Mouse (Mus musculus): ENCODE measurements around the gene Spaca3.

Gene Spaca3

GRCm38 (mm10) chr11:80872509-80873474 lies 14.6 kb downstream of the Spaca3 start:
- DNase-seq: peak; percentile 49

GRCm38 (mm10) chr11:80877131-80877651 lies 19.0 kb downstream of the Spaca3 start:
- peak; percentile 90 for DNase-seq

DNA sequence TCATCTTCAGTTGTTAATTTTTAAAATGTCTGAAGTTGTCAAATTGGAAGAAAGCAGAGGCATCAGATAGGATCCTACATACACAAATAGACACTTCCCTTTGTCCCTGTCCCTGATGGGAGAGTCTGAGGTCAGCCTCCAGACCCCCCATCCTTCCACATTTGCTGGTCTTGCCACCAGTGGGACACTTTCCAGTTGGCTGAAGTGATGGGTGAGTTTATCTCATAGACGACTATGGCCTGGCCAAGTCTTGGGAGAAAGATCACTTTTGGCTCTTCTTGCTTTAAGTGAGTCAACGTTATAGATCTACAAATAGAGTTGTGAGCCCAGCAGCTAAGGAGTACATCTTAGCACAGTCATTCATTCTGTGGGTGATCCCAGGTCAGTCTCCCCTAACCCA lies 19.9 kb downstream of the Spaca3 start:
- no peak for DNase-seq

DNA sequence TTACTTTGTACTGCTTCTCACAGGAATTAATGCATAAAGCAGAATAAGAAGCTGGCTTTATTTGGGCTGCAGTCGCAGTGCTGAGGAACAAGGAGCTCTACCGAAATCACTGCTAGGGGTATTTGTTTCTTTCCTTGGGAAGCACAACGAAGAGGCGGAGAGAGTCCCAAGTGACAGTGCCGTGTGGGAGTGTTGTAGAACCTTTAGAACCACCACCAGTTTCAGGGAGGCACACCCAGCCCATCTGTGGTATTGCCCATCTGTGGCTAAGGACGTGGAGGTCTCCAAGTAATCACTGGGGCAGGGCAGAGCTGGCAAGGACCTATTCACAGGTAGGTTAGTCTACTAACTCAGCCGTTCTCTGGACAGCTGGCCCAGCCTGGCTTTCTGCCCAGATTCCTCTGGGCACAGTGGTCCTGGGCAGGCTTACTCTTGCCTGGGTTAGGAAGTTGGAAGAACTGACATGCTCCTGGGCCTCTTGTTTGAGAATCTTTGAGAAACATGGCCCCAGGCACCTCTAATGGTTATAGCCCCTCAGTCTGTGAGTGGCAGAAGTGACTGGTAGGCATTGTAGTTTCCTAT lies 24.2 kb downstream of the Spaca3 start:
- DNase-seq: no peak

DNA sequence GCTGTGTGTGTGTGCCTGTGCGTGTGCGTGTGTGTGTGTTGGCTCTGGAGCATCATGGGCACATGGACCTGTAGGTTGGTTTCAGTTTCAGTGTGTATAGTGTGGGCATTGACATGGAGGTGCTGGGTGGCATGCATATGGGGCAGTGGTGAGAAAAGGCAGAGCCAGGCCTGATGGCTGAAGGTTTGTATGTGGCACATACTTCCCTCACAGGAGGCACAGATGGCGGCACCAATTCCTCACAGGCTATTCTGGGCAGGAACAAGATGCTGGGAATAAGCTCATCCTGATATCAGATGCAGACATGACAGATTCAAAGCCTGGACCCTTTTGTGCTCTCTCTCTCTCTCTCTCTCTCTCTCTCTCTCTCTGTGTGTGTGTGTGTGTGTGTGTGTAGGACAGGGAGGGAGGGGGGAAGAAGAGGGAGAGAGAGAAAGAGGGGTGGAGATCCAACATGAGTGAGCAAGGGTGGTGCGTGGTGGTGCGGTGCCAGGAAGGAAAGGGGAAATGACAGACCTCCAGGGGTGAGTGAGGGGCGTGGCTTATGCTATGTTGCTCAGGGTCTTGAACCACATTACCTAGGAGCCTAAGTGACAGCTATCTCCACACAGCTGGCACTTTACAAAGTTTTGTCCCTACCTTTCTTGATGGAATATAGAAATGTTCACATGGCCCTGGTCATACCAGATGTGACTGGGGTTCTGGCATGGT lies 26.5 kb downstream of the Spaca3 start:
- no peak for DNase-seq

DNA sequence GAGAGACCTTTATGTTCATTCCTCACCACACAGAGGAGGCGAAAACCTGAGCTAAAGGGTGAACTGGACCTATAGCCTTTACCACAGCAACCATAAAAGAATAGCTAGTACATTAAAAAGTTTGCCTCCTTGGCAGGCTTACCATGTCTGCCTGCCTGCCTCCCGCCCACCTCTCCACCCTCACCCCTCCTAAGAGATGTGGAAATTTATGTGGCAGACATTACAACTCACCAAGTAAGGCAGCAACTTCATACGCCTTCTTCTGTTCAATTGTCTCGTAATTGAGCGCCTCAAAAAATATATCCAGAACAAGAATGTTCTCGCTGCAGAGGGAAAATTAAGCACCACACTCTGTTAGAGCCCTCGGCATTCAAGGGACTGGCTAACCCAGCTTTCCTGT lies 28.2 kb downstream of the Spaca3 start:
- no peak for DNase-seq

DNA sequence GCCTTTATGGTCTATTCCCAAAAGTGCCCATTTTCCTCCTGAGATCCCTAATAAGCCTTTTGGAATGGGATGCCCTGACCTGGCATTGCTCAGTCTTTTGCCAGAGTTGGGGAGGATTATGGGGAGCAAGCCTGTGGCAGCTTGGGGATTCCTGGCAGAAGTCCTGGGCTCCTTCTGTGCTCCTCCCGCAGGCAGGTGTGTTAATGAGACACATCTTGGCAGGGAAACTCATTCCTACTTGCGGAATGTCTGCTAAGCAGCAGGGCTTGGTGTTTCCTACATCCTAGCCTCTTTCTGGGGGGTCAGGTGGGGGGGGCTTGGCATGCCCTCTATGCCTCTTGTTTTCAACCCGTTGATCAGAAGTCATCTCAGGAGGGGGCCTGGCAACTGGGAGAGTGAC lies 28.9 kb downstream of the Spaca3 start:
- DNase-seq: no peak

GRCm38 (mm10) chr11:80889336-80890063 lies 31.3 kb downstream of the Spaca3 start:
- DNase-seq: no peak

DNA sequence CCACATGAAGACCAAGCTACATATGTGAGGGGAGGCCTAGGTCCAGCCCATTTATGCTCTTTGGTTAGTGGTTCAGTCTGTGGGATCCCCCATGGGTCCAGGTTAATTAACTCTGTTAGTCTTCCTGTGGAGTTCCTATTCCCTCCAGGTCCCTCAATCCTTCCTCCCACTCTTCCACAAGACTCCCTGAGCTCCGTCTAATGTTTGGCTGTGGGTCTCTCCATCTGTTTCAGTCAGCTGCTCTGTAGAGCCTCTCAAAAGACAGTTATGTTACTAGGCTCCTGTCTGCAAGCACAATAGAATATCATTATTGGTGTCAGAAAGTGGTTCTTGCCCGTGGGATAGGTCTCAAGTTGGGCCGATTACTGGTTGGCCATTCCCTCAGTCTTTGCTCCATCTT lies 37.7 kb downstream of the Spaca3 start:
- DNase-seq: no peak

DNA sequence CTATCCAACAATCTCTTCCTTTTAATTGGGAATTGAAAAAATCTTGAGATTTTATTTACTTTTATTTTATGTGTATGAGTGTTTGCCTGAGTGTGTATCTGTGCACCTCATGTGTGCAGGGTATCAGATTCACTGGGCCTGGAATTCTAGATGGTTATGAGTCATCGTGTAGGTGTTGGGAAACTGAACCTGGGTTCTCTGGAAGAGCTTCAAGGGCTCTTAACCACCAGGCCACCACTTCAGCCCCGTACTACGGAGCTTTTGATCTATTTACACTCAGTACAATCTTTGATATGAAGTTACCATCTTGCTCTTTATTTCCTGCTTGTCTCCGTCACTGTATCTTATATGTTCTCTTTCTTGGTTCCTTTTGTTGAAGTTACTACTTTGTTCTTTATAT lies 42.4 kb downstream of the Spaca3 start:
- DNase-seq: no peak

- no peak for DNase-seq
These were observed 44.5 kb downstream of the Spaca3 start for GRCm38 (mm10) chr11:80902664-80903063.

DNA sequence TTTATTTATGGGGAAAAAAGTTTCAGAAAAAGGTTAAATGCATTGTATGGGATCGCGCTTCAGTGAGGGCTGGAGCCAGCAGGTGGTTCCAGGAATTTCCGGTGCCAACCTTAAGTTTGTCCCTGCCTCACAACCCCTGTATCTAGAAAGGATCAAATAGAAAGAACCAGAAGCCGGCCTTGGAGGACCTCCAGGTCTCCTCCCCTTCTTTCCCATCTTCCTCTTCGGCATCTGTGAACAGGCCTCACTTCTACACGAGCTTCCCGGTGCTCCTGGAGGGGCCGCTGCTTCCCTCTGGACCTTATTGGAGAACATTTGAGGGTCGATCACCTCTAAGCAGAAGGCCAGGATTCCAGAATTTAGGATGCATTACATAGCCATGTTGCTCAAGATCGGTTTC lies 45.3 kb downstream of the Spaca3 start:
- DNase-seq: no peak

GRCm38 (mm10) chr11:80904559-80904958 lies 46.4 kb downstream of the Spaca3 start:
- DNase-seq: no peak

DNA sequence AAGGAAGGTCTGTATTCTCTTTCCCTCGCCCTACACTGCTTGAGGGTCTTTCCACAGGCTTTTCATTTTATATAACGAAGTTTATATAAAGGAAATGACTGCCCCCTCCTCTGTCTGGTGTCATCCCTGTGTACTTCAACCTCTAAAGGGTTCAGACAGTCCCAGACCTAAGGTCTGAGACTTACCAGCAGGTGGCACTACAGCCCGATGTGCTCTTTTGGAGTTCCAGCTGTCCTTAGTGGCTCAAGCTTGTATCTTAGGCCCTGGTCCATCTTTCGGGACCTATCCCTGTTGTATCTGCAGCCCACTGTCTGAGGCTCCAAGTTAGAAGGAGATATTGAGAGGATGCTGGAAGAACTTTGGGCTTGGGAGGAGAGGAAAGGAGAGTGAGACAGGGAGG lies 48.3 kb downstream of the Spaca3 start:
- peak; percentile 27 for DNase-seq

DNA sequence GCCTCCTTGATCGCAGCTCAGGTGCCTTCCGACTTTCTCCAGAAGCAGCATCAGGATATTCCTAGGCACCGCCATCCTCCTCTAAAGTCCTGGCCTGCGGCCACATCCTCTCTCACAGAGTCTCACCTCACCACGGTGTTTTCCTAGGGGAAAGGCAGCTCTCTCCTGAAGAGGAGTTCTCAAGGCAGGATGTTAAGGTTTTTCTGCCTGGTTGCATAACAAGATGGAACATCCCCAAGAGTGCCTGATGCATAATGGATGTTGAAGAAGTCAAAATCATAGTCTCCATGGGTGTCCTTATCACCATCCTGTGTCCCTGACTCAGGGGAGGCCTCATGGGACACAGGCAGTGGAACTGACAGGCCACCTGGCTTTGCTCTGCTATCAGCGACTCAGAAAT lies 49.7 kb downstream of the Spaca3 start:
- DNase-seq: no peak

DNA sequence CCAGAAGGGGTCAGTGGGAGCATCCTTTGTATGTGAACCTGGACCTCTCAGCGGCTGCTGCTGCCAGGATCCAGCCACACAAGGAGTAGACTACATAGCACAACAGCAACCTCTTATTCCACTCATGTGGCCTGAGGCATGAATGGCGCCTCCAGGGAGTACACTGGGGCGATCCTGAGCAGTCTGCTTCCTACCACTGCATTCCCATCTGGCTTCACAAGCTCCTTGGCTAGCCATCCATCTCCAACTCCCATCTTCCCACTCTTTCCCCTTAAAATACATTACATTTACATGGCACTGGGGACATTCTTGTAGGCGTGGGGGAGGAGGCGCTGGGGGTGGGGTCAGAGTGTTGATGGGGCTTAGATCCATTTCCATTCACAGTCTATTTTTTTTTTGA lies 54.6 kb downstream of the Spaca3 start:
- no peak for DNase-seq

GRCm38 (mm10) chr11:80913408-80914024 lies 55.4 kb downstream of the Spaca3 start:
- no peak for DNase-seq

Measured in kidney, adult 11 months (tissue).